Mouse (Mus musculus) right cerebral cortex, postnatal 14 days (tissue): ENCODE data around the gene Olfr342.

Experiments
- DNase-seq: peaks from one replicate; pipeline ENCODE4 v3.0.0; 2022

Olfr342 gene

DNA sequence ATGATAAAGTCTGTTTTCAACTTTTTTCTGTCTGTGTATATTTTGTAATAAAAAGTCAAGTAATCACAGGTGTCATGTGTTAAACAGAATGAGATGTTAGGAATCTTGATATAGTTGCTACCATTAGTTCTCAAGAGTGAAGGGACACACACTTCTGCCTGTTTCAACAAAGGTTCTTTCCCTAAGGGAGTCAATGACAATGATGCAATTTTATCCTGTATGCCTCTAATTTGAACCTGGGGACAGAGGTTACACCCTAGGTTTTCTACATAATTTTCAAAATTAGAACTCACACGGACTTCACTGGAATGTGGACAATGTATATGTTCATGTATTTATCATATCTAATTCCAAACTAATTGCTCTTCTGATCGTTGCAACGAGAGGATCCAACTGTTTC is at the start of gene Olfr342:
Olfr342 (plus strand) TSS at position 301 of the 400 bp plus-strand sequence.
- no peak for DNase-seq

DNA sequence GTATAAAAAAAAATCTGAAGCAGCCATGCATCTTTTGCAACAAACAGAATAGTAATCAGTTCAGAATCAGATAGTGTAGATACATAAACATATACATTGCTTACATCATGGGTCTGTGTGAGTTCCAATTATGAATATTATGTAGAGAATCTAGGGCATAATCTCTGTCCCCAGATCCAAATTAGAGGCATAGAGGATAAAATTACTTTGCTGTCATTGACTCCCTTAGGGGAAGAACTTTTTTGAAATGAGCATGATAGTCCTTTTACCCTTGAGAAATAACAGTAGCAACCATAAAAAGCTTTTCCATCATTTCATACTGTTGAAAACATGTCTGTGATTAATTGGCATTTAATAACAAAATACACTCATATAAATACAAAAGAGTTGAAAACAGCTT is 42.4 kb upstream of the Olfr342 start, which contains the start of gene Olfr341:
Olfr341 (minus strand) TSS at position 101 of the 400 bp plus-strand sequence.
- no peak for DNase-seq

DNA sequence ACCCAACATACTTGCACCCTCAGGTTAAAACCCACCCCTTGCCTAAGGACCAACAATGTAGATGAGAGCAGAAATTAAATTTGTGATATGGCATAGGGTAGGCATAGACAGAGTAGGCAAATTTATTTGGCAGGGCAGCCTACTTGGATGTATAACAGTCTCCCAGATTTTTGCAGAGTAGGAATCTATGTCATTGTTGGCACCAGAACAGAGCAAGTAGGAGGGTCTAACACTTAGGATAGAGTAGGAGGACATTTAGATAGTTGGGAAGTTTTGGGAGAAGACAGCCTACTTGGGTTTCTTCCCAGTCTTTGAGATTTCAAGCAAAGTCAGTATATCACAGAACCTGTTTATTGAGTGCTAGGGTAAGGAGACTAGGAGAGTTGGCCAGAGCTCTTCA is 40.4 kb downstream of the Olfr342 start:
- no peak for DNase-seq

DNA sequence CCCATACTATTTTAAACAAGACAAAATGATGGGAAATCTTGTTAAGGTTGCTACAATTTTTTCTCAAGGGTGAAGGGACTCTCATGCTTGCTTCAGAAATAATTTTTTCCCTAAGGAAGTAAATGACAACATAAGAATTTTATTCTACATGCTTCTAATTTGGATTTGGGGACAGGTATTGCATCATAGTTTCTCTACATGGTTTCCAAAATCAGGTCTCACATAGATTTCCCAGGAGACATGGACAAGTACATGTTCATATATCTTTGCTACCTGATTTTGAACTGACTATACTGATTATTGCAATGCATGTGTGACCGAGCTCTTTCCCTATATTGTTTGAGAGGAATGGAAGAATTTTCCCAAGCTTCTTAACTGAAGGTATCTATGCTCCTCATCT is 41.6 kb downstream of the Olfr342 start, which contains the start of gene Olfr344:
Olfr344 (plus strand) TSS at position 301 of the 400 bp plus-strand sequence.
- no peak for DNase-seq

DNA sequence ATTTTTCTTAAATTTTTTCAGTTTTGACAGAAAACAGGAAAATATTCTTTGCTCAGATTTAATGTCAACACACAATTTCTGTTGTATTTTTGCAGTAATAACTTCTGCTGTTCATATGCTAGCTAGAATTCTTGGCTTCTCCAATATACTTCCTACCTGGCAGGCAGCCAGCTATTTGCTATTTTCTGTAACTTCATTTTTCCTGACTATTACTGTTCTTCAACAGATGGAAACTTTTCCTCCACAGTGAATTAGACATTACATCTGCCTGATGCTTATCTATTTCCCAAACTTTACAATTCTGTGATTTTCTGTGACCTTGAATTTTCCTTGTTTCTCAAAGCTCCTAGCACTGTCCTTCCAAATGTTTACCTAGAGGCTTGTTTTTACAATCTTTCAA is 42.2 kb downstream of the Olfr342 start:
- no peak for DNase-seq

DNA sequence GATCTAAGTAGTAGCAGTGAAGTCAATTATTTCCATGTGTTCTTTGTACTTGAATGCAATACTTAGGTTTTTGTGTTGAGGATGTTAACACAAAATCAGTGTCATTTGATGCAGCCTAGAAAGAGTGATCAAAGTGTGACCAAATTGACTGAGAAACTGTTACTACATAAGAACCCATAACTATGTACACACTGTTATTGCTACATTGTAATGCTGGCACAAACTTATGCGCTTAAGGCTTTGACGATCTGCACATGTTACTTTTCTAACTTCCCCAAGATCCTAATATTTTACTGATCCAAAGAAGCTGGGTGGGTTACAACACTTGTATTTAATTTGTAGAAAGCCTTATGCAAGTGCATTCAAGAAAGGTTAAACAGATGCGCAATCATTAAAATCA is 43.0 kb downstream of the Olfr342 start:
- DNase-seq: no peak
